Mouse (Mus musculus): Measurements from ENCODE around the gene Srsf6. TPM values are rescaled to one million over a fixed set of nuclear protein-coding genes. Genes with fewer than 3 reads are reported as not detected.

The Srsf6 gene
- polyA plus RNA-seq, 1 experiment from 2014 or later: 196 TPM

DNA sequence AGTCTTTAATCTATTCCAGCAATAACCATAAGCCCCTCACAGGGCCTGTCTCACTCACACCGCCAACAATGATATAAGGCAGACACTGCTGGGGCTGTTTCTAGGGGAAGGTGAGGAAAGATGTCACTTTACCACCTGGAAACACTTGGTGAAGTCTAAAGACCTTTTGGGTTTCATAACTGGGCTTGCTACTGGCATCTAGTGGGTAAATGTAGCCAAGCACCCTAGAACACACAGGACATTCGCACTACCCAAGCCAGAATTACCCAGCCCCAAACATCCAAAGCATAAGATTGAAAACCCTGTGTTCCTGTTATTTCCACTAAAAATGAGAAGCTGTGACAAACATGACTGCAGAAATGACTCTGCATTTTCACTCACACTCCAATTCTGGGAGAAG is 16.8 kb upstream of the Srsf6 start:
- H3K4me1 ChIP-seq (replicated peaks): no peaks in the 10 kb centered on the region
- H3K9me3 ChIP-seq: no peaks in the 10 kb centered on the region
- H3K27me3 ChIP-seq (replicated peaks): no peaks in the 10 kb centered on the region
- no peak overlapping the region for H3K27ac ChIP-seq
- H3K4me3 ChIP-seq (replicated peaks): no peak overlapping the region
- H3K36me3 ChIP-seq: no peaks in the 10 kb centered on the region
- ATAC-seq: no peak
- no peak overlapping the region for H3K4me2 ChIP-seq (replicated peaks)
- WGBS: 41% methylated on average over 2 of the region's 2 CpGs
- no peak overlapping the region for H3K9ac ChIP-seq

DNA sequence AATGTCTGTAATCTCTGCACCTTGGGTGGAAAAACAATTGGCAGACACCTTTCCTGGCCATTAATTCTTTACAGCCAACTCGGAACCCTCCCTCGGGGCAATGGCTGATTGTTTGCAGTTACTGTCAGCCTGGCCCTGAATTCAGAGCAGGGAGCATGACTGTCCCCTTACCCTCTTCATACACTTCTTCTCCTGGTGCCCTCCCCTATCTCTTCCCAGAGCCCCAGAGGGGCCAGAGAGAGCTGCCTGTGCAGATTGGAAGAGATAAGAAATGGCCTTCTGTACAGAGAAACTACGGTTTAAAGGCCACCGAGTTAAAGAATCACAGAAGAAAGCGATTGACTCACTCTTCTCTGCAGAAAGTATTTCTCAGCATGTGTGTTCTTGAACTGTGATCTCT is 11.4 kb upstream of the Srsf6 start:
- Histone ChIP-seq H3K36me3 (no peaks in the 10 kb centered on the region), H3K4me3 (replicated peaks) (no peak overlapping the region), H3K4me1 (replicated peaks) (no peaks in the 10 kb centered on the region), H3K27ac (0 out of 2 replicates have a peak overlapping the region, but pooled peaks have one; percentile 27), H3K9ac (no peak overlapping the region), H3K4me2 (replicated peaks) (0 out of 2 replicates have a peak overlapping the region, but pooled peaks have one; percentile 1), H3K27me3 (replicated peaks) (no peaks in the 10 kb centered on the region), H3K9me3 (no peaks in the 10 kb centered on the region)
- ATAC-seq: peak; percentile 68
- WGBS: 38% methylated on average over 5 of the region's 5 CpGs

DNA sequence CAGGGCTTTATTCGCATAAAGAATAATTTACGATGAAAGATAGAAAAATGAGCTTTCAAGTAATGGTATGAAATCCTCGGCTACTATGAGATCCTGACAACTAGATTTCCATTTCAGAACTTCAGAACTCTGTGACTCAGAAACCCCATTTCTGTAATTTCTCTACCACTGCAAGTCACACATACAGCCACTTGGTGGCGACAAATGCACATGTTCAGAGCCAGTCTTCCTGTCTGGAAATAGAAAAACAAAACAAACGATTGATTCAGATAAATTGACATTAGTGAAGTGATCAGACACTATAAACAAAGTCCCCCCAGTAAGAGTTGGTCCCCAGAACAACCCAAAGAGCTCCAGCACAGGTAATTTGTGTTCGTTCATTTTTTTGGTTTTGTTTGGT is 9.1 kb upstream of the Srsf6 start:
- Histone ChIP-seq H3K36me3 (no peaks in the 10 kb centered on the region), H3K27ac (no peak overlapping the region), H3K4me2 (replicated peaks) (no peak overlapping the region), H3K4me3 (replicated peaks) (no peak overlapping the region), H3K9ac (no peak overlapping the region), H3K4me1 (replicated peaks) (no peaks in the 10 kb centered on the region), H3K27me3 (replicated peaks) (no peaks in the 10 kb centered on the region), H3K9me3 (no peaks in the 10 kb centered on the region)
- WGBS: 11% methylated on average over 6 of the region's 6 CpGs
- ATAC-seq: no peak

DNA sequence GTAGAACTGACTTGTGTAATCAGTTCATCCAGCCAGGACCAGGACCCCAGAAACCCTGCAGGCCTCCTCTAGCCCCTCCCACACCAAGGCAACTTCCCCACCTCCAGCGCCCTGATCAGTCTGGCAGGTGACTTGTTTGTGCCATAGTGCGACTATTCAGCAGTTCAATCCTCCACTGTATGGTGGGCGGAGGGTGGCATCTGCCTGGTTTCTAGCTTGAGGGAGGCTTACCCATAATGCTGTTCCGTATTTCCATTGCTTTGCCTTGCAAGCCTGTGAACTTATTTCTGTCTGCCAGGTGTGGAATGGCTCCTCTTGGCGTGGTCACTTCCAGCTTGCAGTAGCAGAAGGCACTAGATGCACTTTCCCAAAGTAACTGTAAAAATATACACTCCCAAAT is 8.5 kb upstream of the Srsf6 start:
- no peak overlapping the region for H3K27ac ChIP-seq
- no peak for ATAC-seq
- H3K9ac ChIP-seq: no peak overlapping the region
- H3K36me3 ChIP-seq: no peaks in the 10 kb centered on the region
- H3K4me3 ChIP-seq (replicated peaks): no peak overlapping the region
- H3K27me3 ChIP-seq (replicated peaks): no peaks in the 10 kb centered on the region
- H3K4me2 ChIP-seq (replicated peaks): no peak overlapping the region
- WGBS: 71% methylated on average over 5 of the region's 5 CpGs
- no peaks in the 10 kb centered on the region for H3K9me3 ChIP-seq
- H3K4me1 ChIP-seq (replicated peaks): no peaks in the 10 kb centered on the region

DNA sequence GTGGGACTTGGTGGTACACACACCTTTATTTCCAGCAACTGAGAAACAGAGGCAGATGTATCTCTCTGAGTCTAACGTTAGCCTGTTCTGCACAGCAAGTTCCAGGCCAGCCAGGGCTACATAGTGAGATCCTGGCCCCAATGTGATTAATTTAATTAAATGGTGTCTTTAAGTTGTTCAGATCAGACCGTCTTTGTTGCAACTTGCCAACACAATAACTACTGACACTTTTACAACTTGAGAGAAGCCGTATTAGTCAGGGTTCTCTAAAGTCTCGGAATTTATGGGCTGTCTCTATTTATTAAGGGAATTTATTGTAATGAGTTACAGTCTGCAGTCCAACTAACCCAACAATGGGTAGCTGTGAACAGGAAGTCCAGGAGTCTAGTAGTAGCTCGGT is 7.2 kb upstream of the Srsf6 start:
- ATAC-seq: no peak
- H3K4me1 ChIP-seq (replicated peaks): no peaks in the 10 kb centered on the region
- no peak overlapping the region for H3K4me3 ChIP-seq (replicated peaks)
- H3K9ac ChIP-seq: no peak overlapping the region
- H3K4me2 ChIP-seq (replicated peaks): no peak overlapping the region
- 69% methylated on average over 5 of the region's 5 CpGs for WGBS
- H3K27me3 ChIP-seq (replicated peaks): no peaks in the 10 kb centered on the region
- H3K27ac ChIP-seq: no peak overlapping the region
- H3K9me3 ChIP-seq: no peaks in the 10 kb centered on the region
- no peaks in the 10 kb centered on the region for H3K36me3 ChIP-seq

DNA sequence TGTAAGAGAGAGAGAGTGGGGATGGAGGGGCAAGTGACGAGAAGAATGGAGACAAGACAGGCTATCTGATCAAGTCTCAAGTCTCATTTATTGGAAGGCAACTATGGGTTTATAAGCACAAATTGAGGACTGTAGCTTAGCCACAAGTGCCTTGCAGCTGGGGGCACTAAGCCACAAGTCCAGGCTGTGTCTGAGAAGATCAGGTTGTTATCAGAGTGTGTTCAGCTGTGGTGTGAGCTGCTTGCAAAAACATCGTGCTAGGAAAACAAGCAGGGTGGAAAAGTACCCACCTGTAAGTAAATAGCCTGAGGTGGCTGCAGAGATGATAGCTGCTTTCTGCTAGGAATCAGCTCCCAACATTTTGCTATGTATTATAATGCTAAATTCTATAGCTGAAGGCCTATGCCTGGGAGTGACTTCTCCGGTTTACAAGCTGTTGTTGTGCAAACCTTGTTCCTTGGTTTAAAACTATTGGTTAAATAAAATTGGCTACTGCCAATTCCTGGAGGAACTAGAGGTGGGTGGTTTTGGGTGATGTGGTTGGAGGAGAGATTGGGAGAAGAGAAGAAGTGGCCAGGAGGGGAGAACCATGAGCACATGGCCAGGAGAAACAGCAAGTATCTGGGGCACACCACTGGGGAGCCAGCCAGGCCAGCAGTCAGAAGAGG is 3.3 kb upstream of the Srsf6 start:
- no peak overlapping the region for H3K4me2 ChIP-seq (replicated peaks)
- no peaks in the 10 kb centered on the region for H3K27me3 ChIP-seq (replicated peaks)
- 63% methylated on average over 3 of the region's 3 CpGs for WGBS
- peaks cover 2% of the 10 kb centered on the region; the same call in 1 of the 2 replicates for H3K4me1 ChIP-seq (replicated peaks)
- H3K9ac ChIP-seq: no peak overlapping the region
- H3K9me3 ChIP-seq: no peaks in the 10 kb centered on the region
- no peak for ATAC-seq
- H3K27ac ChIP-seq: no peak overlapping the region
- no peak overlapping the region for H3K4me3 ChIP-seq (replicated peaks)
- no peaks in the 10 kb centered on the region for H3K36me3 ChIP-seq

DNA sequence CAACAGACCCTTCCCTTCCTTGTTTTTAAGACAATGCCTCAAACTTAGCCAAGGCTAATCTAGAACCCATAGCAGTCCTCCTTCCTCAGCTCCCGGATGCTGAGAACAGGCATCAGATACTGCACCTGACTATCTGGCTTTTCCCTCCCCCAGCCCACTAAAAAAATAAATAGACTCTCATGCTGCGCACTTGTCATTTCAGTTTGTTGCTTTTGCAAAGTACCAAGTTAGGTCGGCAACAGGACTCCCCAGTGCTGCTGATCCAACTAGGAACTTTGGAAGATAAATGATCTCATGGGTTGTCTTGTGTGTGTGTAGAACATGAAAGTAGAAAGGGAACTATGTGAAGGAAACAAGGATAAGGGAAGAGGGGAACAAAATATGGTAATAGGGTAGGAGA is 1.6 kb upstream of the Srsf6 start:
- H3K27ac ChIP-seq: no peak overlapping the region
- no peak for ATAC-seq
- peaks cover 5% of the 10 kb centered on the region for H3K36me3 ChIP-seq
- no peaks in the 10 kb centered on the region for H3K27me3 ChIP-seq (replicated peaks)
- peaks cover 6% of the 10 kb centered on the region for H3K4me1 ChIP-seq (replicated peaks)
- no peak overlapping the region for H3K4me2 ChIP-seq (replicated peaks)
- 55% methylated on average over 3 of the region's 3 CpGs for WGBS
- no peak overlapping the region for H3K4me3 ChIP-seq (replicated peaks)
- no peak overlapping the region for H3K9ac ChIP-seq
- H3K9me3 ChIP-seq: no peaks in the 10 kb centered on the region

DNA sequence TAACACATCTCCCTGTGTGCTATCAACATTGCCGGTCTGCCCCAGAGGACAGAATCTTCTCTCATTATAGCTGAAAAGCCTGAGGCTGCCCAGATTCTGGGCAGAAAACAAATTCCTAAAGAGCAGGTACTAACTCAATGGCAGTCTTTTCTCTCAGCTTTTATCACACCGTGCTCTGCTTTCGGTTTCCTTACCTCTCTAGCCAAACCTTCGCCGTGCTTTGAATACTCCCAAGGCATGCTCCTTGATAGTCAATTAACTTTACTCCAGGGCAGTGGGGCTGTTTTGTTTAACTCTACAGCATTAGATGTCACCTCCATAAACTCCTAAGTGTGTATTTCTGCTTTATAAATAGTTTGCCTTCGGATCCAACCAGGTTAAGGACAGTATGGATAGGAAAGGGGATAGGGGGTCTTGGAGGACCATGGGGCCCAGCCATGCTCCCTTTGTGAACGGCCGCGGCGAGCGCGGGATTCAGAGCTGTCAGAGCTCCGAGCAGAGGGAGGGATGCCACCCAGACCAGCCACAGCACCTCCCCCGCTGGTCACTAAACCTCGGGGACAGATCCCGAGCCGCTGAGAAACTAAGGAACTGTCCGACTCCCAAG is 709 bp upstream of the Srsf6 start:
- ATAC-seq: peak; percentile 24
- H3K27ac ChIP-seq: peak overlapping the region; percentile 98
- H3K9ac ChIP-seq: peak overlapping the region; percentile 100
- H3K4me1 ChIP-seq (replicated peaks): peaks cover 6% of the 10 kb centered on the region
- peak overlapping the region; percentile 98 for H3K4me3 ChIP-seq (replicated peaks)
- no peaks in the 10 kb centered on the region for H3K27me3 ChIP-seq (replicated peaks)
- 1% methylated on average over 18 of the region's 18 CpGs for WGBS
- H3K36me3 ChIP-seq: peaks cover 5% of the 10 kb centered on the region
- H3K9me3 ChIP-seq: no peaks in the 10 kb centered on the region
- H3K4me2 ChIP-seq (replicated peaks): peak overlapping the region; percentile 75

DNA sequence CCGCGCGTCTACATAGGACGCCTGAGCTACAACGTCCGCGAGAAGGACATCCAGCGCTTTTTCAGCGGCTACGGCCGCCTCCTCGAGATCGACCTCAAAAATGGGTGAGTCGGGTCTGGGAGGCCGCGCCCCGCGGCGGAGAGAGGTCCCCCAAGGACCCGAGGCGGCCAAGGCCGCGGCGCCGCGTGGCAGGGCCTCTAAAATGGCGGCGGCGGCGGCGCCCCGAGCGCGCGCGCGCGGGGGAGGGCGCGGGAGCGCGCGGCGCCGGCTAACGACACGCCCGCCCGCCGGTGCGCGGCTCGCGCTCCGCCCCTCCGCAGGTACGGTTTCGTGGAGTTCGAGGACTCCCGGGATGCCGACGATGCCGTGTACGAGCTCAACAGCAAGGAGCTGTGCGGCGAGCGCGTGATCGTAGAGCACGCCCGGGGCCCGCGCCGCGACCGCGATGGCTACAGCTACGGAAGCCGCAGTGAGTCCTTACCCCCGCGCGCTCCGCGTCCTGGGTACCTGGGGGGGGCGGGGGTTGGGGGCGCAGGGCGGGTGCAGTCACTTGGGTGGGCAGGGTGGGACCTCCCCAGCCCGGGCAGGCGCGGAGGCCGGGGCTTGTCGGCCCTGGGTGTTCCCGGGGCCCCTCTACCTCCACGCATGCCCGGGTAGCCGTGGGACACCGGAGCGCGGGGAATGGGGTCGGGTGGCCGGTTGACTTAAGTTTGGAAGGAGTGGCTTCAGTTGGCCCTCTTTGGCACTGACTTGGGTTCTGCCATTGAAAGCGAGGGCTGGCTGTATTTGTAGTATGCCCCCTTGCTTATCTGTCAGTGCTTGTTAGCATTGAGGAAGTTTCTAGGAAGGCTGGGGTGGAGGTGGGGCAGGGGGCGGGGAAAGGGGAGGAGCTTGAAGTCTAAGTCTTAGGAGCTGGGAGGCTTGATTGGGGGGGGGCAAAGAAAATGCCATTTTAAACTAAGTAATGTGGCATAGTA is 634 bp downstream of the Srsf6 start:
- peak; percentile 60 for ATAC-seq

DNA sequence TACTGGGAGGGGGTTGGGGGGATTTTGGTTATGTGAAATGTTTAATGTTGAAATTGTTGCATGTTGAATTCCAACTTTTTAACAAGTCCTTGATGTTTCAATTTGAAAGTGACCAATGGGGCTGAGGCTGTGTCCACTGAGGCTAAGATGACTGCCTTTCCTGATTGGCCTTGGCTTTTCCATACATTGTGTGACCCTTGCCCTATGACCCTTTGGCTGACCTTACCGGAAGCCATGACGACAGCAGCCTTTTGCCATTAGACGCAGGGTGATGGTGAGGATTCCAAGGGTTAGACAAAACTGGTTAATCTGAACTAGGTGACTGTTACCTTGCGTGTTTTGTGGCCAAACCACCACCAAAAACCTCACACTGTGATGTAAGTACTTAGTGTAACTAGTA is 1.4 kb downstream of the Srsf6 start:
- no peak overlapping the region for H3K27ac ChIP-seq
- peaks cover 6% of the 10 kb centered on the region for H3K4me1 ChIP-seq (replicated peaks)
- H3K9me3 ChIP-seq: no peaks in the 10 kb centered on the region
- no peak for ATAC-seq
- peak overlapping the region; percentile 66 for H3K4me2 ChIP-seq (replicated peaks)
- H3K9ac ChIP-seq: peak overlapping the region; percentile 30; the same call in 1 of the 2 replicates
- H3K27me3 ChIP-seq (replicated peaks): no peaks in the 10 kb centered on the region
- 39% methylated on average over 4 of the region's 4 CpGs for WGBS
- H3K4me3 ChIP-seq (replicated peaks): peak overlapping the region; percentile 98
- peaks cover 8% of the 10 kb centered on the region for H3K36me3 ChIP-seq

More for the DNA sequence above, 634 bp downstream of the Srsf6 start:
- peak overlapping the region; percentile 100 for H3K9ac ChIP-seq
- 0% methylated on average over 100 of the region's 103 CpGs for WGBS
- peak overlapping the region; percentile 98 for H3K27ac ChIP-seq
- peaks cover 6% of the 10 kb centered on the region for H3K4me1 ChIP-seq (replicated peaks)
- H3K9me3 ChIP-seq: no peaks in the 10 kb centered on the region
- H3K4me3 ChIP-seq (replicated peaks): peak overlapping the region; percentile 98
- H3K27me3 ChIP-seq (replicated peaks): no peaks in the 10 kb centered on the region
- peaks cover 5% of the 10 kb centered on the region for H3K36me3 ChIP-seq
- peak overlapping the region; percentile 75 for H3K4me2 ChIP-seq (replicated peaks)

DNA sequence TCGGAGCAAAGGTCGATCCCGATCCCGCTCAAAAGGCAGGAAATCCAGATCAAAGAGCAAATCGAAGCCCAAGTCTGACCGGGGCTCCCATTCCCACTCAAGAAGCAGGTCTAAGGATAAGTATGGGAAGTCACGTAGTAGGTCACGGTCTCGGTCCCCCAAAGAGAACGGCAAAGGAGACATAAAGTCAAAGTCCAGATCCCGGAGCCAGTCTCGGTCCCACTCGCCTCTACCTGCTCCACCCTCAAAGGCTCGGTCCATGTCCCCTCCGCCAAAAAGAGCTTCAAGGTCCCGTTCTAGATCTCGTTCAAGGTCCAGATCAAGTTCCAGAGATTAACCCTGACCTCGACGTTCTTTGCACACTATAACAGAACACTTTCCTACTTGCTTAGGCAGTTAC is 3.1 kb downstream of the Srsf6 start:
- Histone ChIP-seq H3K9me3 (no peaks in the 10 kb centered on the region), H3K27me3 (replicated peaks) (no peaks in the 10 kb centered on the region), H3K4me1 (replicated peaks) (peaks cover 6% of the 10 kb centered on the region), H3K4me2 (replicated peaks) (no peak overlapping the region), H3K4me3 (replicated peaks) (no peak overlapping the region), H3K36me3 (peaks cover 14% of the 10 kb centered on the region), H3K27ac (no peak overlapping the region), H3K9ac (no peak overlapping the region)
- WGBS: 89% methylated on average over 19 of the region's 19 CpGs
- ATAC-seq: no peak

DNA sequence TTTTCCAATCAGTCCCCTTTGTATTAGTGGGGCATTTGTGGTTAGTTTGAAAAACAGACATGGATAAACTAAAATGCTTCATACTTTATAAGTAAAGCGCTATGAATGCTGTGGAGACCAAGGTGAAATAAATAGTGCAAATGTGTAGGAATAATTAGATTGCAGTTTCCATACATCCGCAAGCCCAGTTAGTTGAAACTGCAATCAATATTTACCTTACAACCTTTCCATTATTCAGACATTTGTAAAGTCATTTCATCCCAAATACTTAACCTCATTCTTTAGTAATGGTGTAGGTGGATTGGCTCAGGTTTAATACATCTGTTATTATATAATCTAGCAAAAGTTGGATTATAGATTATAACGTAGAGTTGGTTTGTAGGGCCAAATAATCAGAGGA is 4.4 kb downstream of the Srsf6 start:
- no peak for ATAC-seq
- peaks cover 6% of the 10 kb centered on the region for H3K4me1 ChIP-seq (replicated peaks)
- WGBS: 91% methylated on average over 3 of the region's 3 CpGs
- H3K9ac ChIP-seq: no peak overlapping the region
- H3K4me3 ChIP-seq (replicated peaks): no peak overlapping the region
- H3K27me3 ChIP-seq (replicated peaks): no peaks in the 10 kb centered on the region
- peaks cover 18% of the 10 kb centered on the region for H3K36me3 ChIP-seq
- H3K27ac ChIP-seq: no peak overlapping the region
- H3K9me3 ChIP-seq: no peaks in the 10 kb centered on the region
- no peak overlapping the region for H3K4me2 ChIP-seq (replicated peaks)

All from intestine, embryonic 15.5 days (tissue).